In genomic region chr12:57456911-57457310, GRCm38 (mm10) we compare ENCODE assay signal across 19 mouse cellular contexts.
DNase-seq lines count a peak whose midpoint lies in the region; ATAC-seq lines count a peak whose summit lies in the region.
"Had no signal": no experiment of that assay in that cellular context is flagged by ENCODE, and none has a peak within 500 bp of the region (broad histone marks: within the 10 kb centered on the region; RNA-seq: fewer than 3 reads in every experiment).

No protein-coding gene starts in this region.

- peak; percentile 61 for DNase-seq in heart, adult 11 months
- DNase-seq in heart, adult 18-20 months: no peak
- DNase-seq in midbrain, embryonic 11.5 days (ENCODE audit: low spot score, missing footprints): peak; percentile 78
- no peak for DNase-seq in midbrain, embryonic 10.5 days (ENCODE audit: low spot score)
- DNase-seq: adrenal gland, adult 2 months; adrenal gland, adult 8-10 months; adrenal gland, postnatal 10 days; adrenal gland, postnatal 14 days; adrenal gland, postnatal 25 days; adrenal gland, postnatal 36 days; B cell, adult 2 months; cerebellum, adult 11 months; cerebellum, adult 11-12 months; cerebellum, adult 18-20 months had no signal

- no peak overlapping the region for H3K4me2 ChIP-seq in midbrain, embryonic 11.5 days

- H3K4me1 ChIP-seq in midbrain, embryonic 11.5 days (ENCODE audit: control insufficient read depth, insufficient read depth, low read length): 0 out of 2 replicates have a peak, but pooled peaks cover 2% of the 10 kb centered on the region
- peaks cover 27% of the 10 kb centered on the region for H3K4me1 ChIP-seq in midbrain, embryonic 10.5 days

- H3K36me3 ChIP-seq in midbrain, embryonic 11.5 days (ENCODE audit: control insufficient read depth, insufficient read depth, low read length): no peaks in the 10 kb centered on the region
- no peaks in the 10 kb centered on the region for H3K36me3 ChIP-seq in midbrain, embryonic 10.5 days

- H3K27me3 ChIP-seq in midbrain, embryonic 11.5 days (ENCODE audit: control insufficient read depth, insufficient read depth, low read length): no peaks in the 10 kb centered on the region
- H3K27me3 ChIP-seq in midbrain, embryonic 10.5 days (ENCODE audit: low read depth, poor library complexity, severe bottlenecking): no peaks in the 10 kb centered on the region
- H3K27me3 ChIP-seq: CH12.LX, Patski had no signal

- no peak overlapping the region for H3K27ac ChIP-seq in midbrain, embryonic 11.5 days (ENCODE audit: low read depth, low read length)
- H3K27ac ChIP-seq in midbrain, embryonic 10.5 days (replicated peaks): no peak overlapping the region

- H3K9ac ChIP-seq in midbrain, embryonic 11.5 days (ENCODE audit: low read length): no peak overlapping the region

- no peak for ATAC-seq in midbrain, embryonic 11.5 days (ENCODE audit: low FRiP score)
- ATAC-seq: activated CD4-positive, CD25-positive, alpha-beta regulatory T cell, adult 4 months; CD4-positive, CD25-positive, alpha-beta regulatory T cell, adult 4 months; Patski had no signal

- H3K9me3 ChIP-seq in midbrain, embryonic 11.5 days (ENCODE audit: control insufficient read depth, low read length): no peaks in the 10 kb centered on the region
- H3K9me3 ChIP-seq in midbrain, embryonic 10.5 days (replicated peaks): no peaks in the 10 kb centered on the region
- H3K9me3 ChIP-seq: G1E had no signal

- H3K4me3 ChIP-seq in midbrain, embryonic 11.5 days (ENCODE audit: low read depth, low read length): no peak overlapping the region
- H3K4me3 ChIP-seq in midbrain, embryonic 10.5 days: no peak overlapping the region

- WGBS in midbrain, embryonic 11.5 days: 30% methylated on average over 4 of the region's 4 CpGs
- 35% methylated on average over 4 of the region's 4 CpGs for WGBS in midbrain, embryonic 10.5 days

Comparison
In these comparisons a context has a peak if more than half of its experiments do, and no peak if none do; other contexts are left out.
1. DNase-seq: peak in heart, adult 11 months (single experiment) and midbrain, embryonic 11.5 days (single experiment); none in heart, adult 18-20 months (0 of 2) and midbrain, embryonic 10.5 days (single experiment).